Mouse (Mus musculus): ENCODE measurements around the gene Dbx2.

DNA sequence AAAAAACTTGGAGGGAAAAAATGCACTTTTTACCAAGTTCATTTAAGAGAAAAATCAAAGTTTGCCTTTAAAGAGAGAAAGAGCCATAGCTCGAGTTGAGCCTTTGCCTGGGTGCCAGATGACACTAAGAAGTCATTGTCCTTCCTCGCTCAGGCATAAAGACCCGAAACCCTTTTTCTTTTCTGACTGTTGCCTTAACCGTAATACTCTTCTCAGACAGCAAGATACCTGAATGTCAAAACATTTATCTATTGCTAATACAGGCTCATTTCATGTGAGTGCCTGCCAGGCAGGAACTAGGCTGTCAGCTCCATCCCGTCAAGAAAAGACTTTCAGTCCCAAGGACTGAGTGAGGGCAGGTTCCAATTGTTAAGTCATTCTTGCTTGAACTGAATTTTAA, 35.4 kb upstream of the Dbx2 start:
- TF ChIP-seq CTCF (IDR thresholded peaks at IDR 0.05; ENCODE audit: low read depth, low read length) (no peak), POLR2A (IDR thresholded peaks at IDR 0.05; ENCODE audit: extremely low read depth, insufficient read depth, low read length) (no peak)

Measured in liver, adult 2 months (tissue).